Mouse (Mus musculus): ENCODE measurements around the gene E030018B13Rik.

- TF ChIP-seq CTCF (IDR thresholded peaks at IDR 0.05; ENCODE audit: low read depth) = no peak
- peak; percentile 68 for TF ChIP-seq EP300 (IDR thresholded peaks at IDR 0.05; ENCODE audit: low read depth)
These were observed 12.8 kb upstream of the E030018B13Rik start for GRCm38 (mm10) chr7:63903635-63904380.

Measured in liver, postnatal 0 days (tissue).